Mouse (Mus musculus) ES-Bruce4 (cell line): ENCODE measurements around the gene Btn1a1.

Experiments
- EP300 ChIP-seq: IDR thresholded peaks from 2 replicates; pipeline ENCODE4 v1.6.1; 2011; ENCODE audit warnings: low read depth, low read length; ENCODE audit not compliant: insufficient read depth
- POLR2A ChIP-seq: IDR thresholded peaks from one replicate; pipeline ENCODE4 v1.8.1; 2011; ENCODE audit warnings: low read length; ENCODE audit not compliant: insufficient read depth

GRCm38 (mm10) chr13:23475658-23476057 is 10.0 kb upstream of the Btn1a1 start:
- TF ChIP-seq POLR2A (no peak), EP300 (no peak)
